Mouse (Mus musculus): ENCODE measurements around the gene Synpr.

DNA sequence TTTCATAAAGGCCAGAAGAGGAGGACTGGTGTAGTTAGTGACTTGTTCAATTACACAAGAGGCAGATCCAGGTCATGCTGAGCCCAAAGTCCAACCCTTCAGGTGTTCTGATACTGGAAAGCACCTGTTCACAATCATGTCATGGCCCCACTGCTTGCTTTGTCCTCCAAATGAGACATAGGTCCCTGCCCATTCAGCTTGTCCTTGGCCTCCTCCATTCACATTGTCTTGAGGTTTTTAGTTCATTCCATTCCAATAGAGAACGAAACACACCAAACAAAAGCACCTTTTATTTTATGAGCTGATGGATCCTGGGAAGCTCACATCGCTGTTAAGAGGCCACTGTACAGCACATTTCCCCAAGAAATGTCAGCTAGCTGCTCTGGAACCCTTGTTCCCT is 184.6 kb downstream of the Synpr start:
- TF ChIP-seq POLR2A (IDR thresholded peaks at IDR 0.05; ENCODE audit: insufficient read depth, low read length) (no peak), EP300 (IDR thresholded peaks at IDR 0.05; ENCODE audit: insufficient read depth, low read depth, low read length) (no peak), CTCF (IDR thresholded peaks at IDR 0.05; ENCODE audit: low read depth, low read length) (no peak)
